Mouse (Mus musculus) E14TG2a.4 (cell line): ENCODE data around the gene Rapgef1.

Source experiments
- H3K27me3 ChIP-seq: 2 replicates; pipeline ENCODE4 v1.6.1; 2014; ENCODE audit warnings: low read length, control low read depth; ENCODE audit not compliant: insufficient read depth
- H3K36me3 ChIP-seq: 2 replicates; pipeline ENCODE4 v1.6.1; 2014; ENCODE audit warnings: low read length, control low read depth; ENCODE audit not compliant: insufficient read depth
- H3K4me1 ChIP-seq: replicated peaks from 2 replicates; pipeline ENCODE4 v1.6.1; 2014; ENCODE audit warnings: low read depth, low read length, control low read depth
- H3K4me3 ChIP-seq: replicated peaks from 2 replicates; pipeline ENCODE4 v1.5.1; 2014; ENCODE audit warnings: mild to moderate bottlenecking, low read length
- H3K9me3 ChIP-seq: 2 replicates; pipeline ENCODE4 v1.6.1; 2014; ENCODE audit warnings: low read length, control low read depth
- CTCF ChIP-seq: conservative IDR thresholded peaks from 2 replicates; pipeline ENCODE4 v1.5.1; 2014; ENCODE audit warnings: low read length
- NANOG ChIP-seq: IDR thresholded peaks from 2 replicates; pipeline ENCODE4 v1.6.1; 2014; ENCODE audit warnings: borderline replicate concordance, low read length, mixed read lengths
- POU5F1 ChIP-seq: IDR thresholded peaks from 2 replicates; pipeline ENCODE4 v1.6.1; 2014; ENCODE audit warnings: low read length, borderline replicate concordance

Gene Rapgef1

GRCm38 (mm10) chr2:29634541-29634940 is 15.0 kb downstream of the Rapgef1 start:
- no peak for TF ChIP-seq POU5F1
- peaks cover 93% of the 10 kb centered on the region for H3K4me1 ChIP-seq
- H3K9me3 ChIP-seq, result no peaks in the 10 kb centered on the region
- no peak overlapping the region for H3K4me3 ChIP-seq
- H3K27me3 ChIP-seq, result no peaks in the 10 kb centered on the region
- peaks cover 30% of the 10 kb centered on the region for H3K36me3 ChIP-seq

GRCm38 (mm10) chr2:29635966-29636507 is 16.5 kb downstream of the Rapgef1 start:
- Histone ChIP-seq H3K4me3 (no peak overlapping the region), H3K36me3 (peaks cover 29% of the 10 kb centered on the region), H3K9me3 (no peaks in the 10 kb centered on the region), H3K4me1 (peaks cover 92% of the 10 kb centered on the region), H3K27me3 (no peaks in the 10 kb centered on the region)
- TF ChIP-seq CTCF, result no peak
- TF ChIP-seq POU5F1, result no peak
- no peak for TF ChIP-seq NANOG

GRCm38 (mm10) chr2:29637528-29637927 is 18.0 kb downstream of the Rapgef1 start:
- Histone ChIP-seq H3K36me3 (peaks cover 35% of the 10 kb centered on the region), H3K4me1 (peaks cover 95% of the 10 kb centered on the region), H3K9me3 (no peaks in the 10 kb centered on the region), H3K27me3 (no peaks in the 10 kb centered on the region), H3K4me3 (no peak overlapping the region)
- TF ChIP-seq POU5F1, result no peak
- no peak for TF ChIP-seq NANOG
- no peak for TF ChIP-seq CTCF

- Histone ChIP-seq H3K4me3 (no peak overlapping the region), H3K4me1 (peaks cover 92% of the 10 kb centered on the region), H3K9me3 (no peaks in the 10 kb centered on the region), H3K27me3 (no peaks in the 10 kb centered on the region), H3K36me3 (peaks cover 33% of the 10 kb centered on the region)
- TF ChIP-seq POU5F1 (no peak), NANOG (no peak), CTCF (no peak)
Measured at GRCm38 (mm10) chr2:29639377-29639776, 19.9 kb downstream of the Rapgef1 start.

- no peaks in the 10 kb centered on the region for H3K27me3 ChIP-seq
- TF ChIP-seq CTCF (no peak), NANOG (no peak), POU5F1 (no peak)
- H3K36me3 ChIP-seq, result peaks cover 35% of the 10 kb centered on the region; the same call in 1 of the 2 replicates
- peaks cover 92% of the 10 kb centered on the region for H3K4me1 ChIP-seq
- no peaks in the 10 kb centered on the region for H3K9me3 ChIP-seq
- H3K4me3 ChIP-seq, result no peak overlapping the region
Measured at GRCm38 (mm10) chr2:29639953-29640743, 20.6 kb downstream of the Rapgef1 start.

- TF ChIP-seq CTCF (no peak), POU5F1 (no peak), NANOG (no peak)
- H3K4me3 ChIP-seq, result no peak overlapping the region
- H3K4me1 ChIP-seq, result peaks cover 92% of the 10 kb centered on the region
- peaks cover 34% of the 10 kb centered on the region for H3K36me3 ChIP-seq
- H3K9me3 ChIP-seq, result no peaks in the 10 kb centered on the region
- no peaks in the 10 kb centered on the region for H3K27me3 ChIP-seq
Measured at GRCm38 (mm10) chr2:29641707-29642106, 22.2 kb downstream of the Rapgef1 start.

DNA sequence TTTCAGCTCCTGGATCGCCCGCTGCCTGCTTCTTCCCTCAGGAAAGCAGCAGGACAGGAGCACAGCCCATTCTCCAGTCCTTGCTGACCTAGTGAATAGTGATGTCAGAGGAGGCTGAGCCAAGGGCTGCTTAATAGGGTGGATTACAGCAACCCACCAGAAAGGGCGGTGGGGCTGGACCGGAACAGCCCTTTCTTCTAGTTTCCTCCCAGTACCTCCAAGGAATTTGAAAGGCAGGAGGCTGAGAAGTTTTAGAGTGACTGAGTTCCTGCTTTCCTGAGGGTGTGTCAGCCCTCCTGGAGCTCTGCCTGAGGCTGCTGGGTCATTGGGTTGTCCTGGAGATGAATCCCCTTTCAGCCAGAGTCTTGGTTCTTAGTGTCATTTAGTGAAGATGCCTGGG is 23.9 kb downstream of the Rapgef1 start:
- TF ChIP-seq CTCF (peak; percentile 19), POU5F1 (no peak), NANOG (no peak)
- H3K4me1 ChIP-seq, result peaks cover 88% of the 10 kb centered on the region
- peaks cover 35% of the 10 kb centered on the region for H3K36me3 ChIP-seq
- H3K4me3 ChIP-seq, result peak overlapping the region; percentile 66
- no peaks in the 10 kb centered on the region for H3K9me3 ChIP-seq
- H3K27me3 ChIP-seq, result no peaks in the 10 kb centered on the region

- Histone ChIP-seq H3K4me1 (peaks cover 89% of the 10 kb centered on the region), H3K36me3 (peaks cover 31% of the 10 kb centered on the region), H3K9me3 (no peaks in the 10 kb centered on the region), H3K4me3 (peak overlapping the region; percentile 44), H3K27me3 (no peaks in the 10 kb centered on the region)
- TF ChIP-seq CTCF, result no peak
- no peak for TF ChIP-seq POU5F1
- TF ChIP-seq NANOG, result no peak
Measured at GRCm38 (mm10) chr2:29645071-29645628, 25.6 kb downstream of the Rapgef1 start.
